Mouse (Mus musculus): ENCODE measurements around the gene Mlx. TPM values are rescaled to one million over a fixed set of nuclear protein-coding genes. Genes with fewer than 3 reads are reported as not detected.

The Mlx gene
- polyA plus RNA-seq, 1 experiment from 2014 or later, result 65.0 TPM

DNA sequence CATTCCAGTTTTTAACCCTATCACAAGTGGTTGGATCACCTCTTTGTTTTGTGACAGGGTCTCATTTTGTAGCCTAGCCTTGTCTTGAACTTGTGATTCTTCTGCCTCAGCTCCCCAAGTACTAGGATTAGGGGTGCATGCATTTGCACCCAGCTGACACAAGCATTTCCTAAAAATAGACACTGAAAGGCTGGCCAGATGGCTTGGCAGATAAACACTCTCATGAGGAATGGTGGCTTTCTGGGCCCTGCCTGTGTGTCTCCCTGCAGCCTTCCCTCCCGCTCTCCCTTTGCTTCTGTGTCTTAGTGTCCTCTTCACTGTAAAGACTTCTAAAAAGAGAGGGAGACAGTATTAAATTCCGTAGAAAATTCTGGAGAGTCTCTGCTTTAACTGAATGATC, 44.1 kb downstream of the Mlx start:
- Histone ChIP-seq H3K9me3 (no peaks in the 10 kb centered on the region), H3K27me3 (replicated peaks) (no peaks in the 10 kb centered on the region), H3K4me2 (replicated peaks) (no peak overlapping the region), H3K27ac (no peak overlapping the region), H3K4me1 (replicated peaks) (peaks cover 9% of the 10 kb centered on the region; the same call in 1 of the 2 replicates), H3K36me3 (peaks cover 7% of the 10 kb centered on the region), H3K9ac (no peak overlapping the region), H3K4me3 (replicated peaks) (no peak overlapping the region)
- WGBS, result 74% methylated on average over 2 of the region's 2 CpGs
- ATAC-seq, result no peak

DNA sequence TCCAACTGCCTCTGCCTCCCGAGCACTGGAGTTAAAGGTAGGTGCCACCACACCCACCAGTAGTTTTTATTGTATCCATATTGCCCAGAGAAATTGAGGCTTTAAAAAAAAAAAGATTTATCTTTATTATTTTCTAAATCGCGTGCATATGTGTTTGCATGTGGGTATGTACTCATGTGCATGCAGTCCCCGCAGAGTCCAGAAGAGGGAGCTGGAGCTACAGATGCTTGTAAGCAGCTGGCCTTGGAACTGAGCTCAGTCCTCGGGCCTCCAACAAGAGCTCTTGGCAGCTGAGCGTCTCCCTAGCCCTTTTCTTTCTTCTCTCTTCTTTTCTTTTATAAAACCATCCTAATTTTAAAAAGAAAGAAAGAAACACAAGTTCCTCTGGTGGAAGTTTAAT, 44.6 kb downstream of the Mlx start:
- WGBS, result 87% methylated on average over 6 of the region's 6 CpGs
- H3K9me3 ChIP-seq, result no peaks in the 10 kb centered on the region
- peaks cover 9% of the 10 kb centered on the region; the same call in 1 of the 2 replicates for H3K4me1 ChIP-seq (replicated peaks)
- no peak overlapping the region for H3K4me3 ChIP-seq (replicated peaks)
- ATAC-seq, result no peak
- no peak overlapping the region for H3K4me2 ChIP-seq (replicated peaks)
- H3K27me3 ChIP-seq (replicated peaks), result no peaks in the 10 kb centered on the region
- peaks cover 2% of the 10 kb centered on the region for H3K36me3 ChIP-seq
- H3K9ac ChIP-seq, result no peak overlapping the region
- H3K27ac ChIP-seq, result no peak overlapping the region

DNA sequence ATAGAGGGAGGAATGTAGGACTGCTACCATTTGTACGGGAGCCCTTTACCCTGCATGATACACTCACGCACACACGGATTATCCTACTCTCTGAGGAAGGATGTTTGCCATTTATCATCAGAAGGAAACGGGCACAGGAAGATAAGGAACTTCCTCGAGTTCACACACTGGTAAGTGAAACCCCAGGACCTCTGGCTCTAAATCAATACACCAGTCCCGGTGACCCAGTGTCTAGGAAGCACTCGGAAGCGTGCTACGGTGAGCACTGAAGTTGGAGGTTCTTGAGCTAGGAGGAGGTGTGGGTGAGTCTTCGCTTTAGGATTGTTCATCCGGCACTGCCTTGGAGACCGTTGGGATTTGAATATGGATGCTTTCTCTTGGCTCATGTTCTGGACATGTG, 46.0 kb downstream of the Mlx start:
- Histone ChIP-seq H3K27me3 (replicated peaks) (no peaks in the 10 kb centered on the region), H3K27ac (no peak overlapping the region), H3K36me3 (no peaks in the 10 kb centered on the region), H3K9me3 (no peaks in the 10 kb centered on the region), H3K9ac (no peak overlapping the region), H3K4me3 (replicated peaks) (no peak overlapping the region), H3K4me1 (replicated peaks) (peaks cover 9% of the 10 kb centered on the region; the same call in 1 of the 2 replicates), H3K4me2 (replicated peaks) (no peak overlapping the region)
- ATAC-seq, result no peak
- WGBS, result 58% methylated on average over 12 of the region's 12 CpGs

- no peaks in the 10 kb centered on the region for H3K36me3 ChIP-seq
- 71% methylated on average over 13 of the region's 13 CpGs for WGBS
- no peak overlapping the region for H3K4me2 ChIP-seq (replicated peaks)
- H3K27me3 ChIP-seq (replicated peaks), result no peaks in the 10 kb centered on the region
- no peak overlapping the region for H3K9ac ChIP-seq
- peaks cover 17% of the 10 kb centered on the region for H3K4me1 ChIP-seq (replicated peaks)
- ATAC-seq, result no peak
- H3K9me3 ChIP-seq, result no peaks in the 10 kb centered on the region
- H3K4me3 ChIP-seq (replicated peaks), result no peak overlapping the region
- no peak overlapping the region for H3K27ac ChIP-seq
These were observed 47.3 kb downstream of the Mlx start for GRCm38 (mm10) chr11:101134217-101134865.

GRCm38 (mm10) chr11:101137000-101137399, 49.9 kb downstream of the Mlx start:
- WGBS, result 77% methylated on average over 7 of the region's 7 CpGs
- no peak for ATAC-seq
- H3K4me2 ChIP-seq (replicated peaks), result no peak overlapping the region
- H3K27me3 ChIP-seq (replicated peaks), result peaks cover 6% of the 10 kb centered on the region; the same call in 1 of the 2 replicates
- no peak overlapping the region for H3K9ac ChIP-seq
- H3K4me1 ChIP-seq (replicated peaks), result peaks cover 17% of the 10 kb centered on the region
- H3K9me3 ChIP-seq, result no peaks in the 10 kb centered on the region
- H3K27ac ChIP-seq, result no peak overlapping the region
- no peak overlapping the region for H3K4me3 ChIP-seq (replicated peaks)
- no peaks in the 10 kb centered on the region for H3K36me3 ChIP-seq

DNA sequence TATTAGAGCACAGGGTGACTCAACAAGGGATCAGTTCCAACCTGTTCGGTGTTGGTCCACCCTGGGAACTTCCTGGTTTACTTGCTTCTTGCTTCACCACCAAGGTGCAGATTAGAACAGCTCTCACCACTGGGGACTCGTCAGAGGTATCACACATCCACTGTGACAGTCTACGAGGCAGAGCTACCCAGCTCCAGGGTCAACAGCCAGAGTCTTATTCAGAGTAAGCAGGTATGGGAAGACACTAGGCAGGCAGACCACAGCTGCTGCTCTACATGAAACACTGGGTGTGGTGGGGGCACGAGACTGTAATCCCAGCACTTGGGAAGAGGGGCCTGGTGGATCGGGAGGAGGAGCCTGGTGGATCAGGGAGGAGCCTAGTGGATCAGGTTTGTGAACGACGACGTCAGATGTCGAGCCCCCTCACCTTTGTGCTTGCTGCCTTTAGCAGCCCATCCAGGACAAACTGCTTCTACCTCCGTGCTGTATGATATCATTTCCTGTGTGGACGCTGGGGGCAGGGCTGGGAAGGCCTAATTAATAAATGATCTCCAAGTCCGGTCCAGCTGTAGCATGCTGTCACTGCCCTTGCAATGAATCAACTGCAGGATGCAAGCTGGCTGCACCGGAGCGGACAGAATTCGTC, 51.6 kb downstream of the Mlx start:
- Histone ChIP-seq H3K36me3 (no peaks in the 10 kb centered on the region), H3K4me1 (replicated peaks) (peaks cover 20% of the 10 kb centered on the region), H3K9ac (no peak overlapping the region), H3K4me3 (replicated peaks) (no peak overlapping the region), H3K27ac (0 out of 2 replicates have a peak overlapping the region, but pooled peaks have one; percentile 18), H3K4me2 (replicated peaks) (peak overlapping the region; percentile 46), H3K9me3 (no peaks in the 10 kb centered on the region), H3K27me3 (replicated peaks) (peaks cover 6% of the 10 kb centered on the region; the same call in 1 of the 2 replicates)
- peak; percentile 66 for ATAC-seq
- WGBS, result 19% methylated on average over 15 of the region's 15 CpGs

DNA sequence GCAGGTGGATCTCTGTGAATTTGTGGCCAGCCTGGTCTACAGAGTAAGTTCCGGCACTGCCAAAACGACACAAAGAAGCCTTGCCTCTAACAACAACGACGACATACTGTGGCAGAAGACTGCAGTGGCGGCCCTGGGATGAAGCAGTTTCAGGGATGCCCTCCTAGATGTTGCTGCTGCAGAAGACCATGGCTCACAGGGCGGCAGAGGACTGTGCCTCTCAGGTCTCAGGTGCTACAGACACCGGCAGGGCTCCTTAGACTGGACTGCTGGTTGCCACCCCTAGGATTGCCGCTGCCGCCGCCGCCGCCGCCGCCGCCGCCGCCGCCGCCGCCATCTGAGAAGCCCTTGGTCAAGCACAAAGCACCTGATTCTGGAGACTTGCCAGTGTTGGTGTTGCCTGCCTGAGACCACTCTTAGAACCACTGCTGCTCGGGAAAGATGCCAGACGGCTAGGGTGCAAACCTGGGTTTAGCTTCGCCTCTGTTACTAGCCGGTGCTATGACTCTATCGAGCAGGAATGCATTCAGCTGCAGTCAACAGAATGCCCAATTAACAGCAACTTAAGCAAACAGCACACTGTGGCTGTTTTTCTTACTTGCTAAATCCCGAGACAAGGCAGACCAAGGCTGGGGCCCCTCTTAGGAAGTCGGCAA, 53.2 kb downstream of the Mlx start:
- Histone ChIP-seq H3K4me1 (replicated peaks) (peaks cover 23% of the 10 kb centered on the region), H3K4me2 (replicated peaks) (peak overlapping the region; percentile 64), H3K9ac (peak overlapping the region; percentile 39), H3K27ac (no peak overlapping the region), H3K4me3 (replicated peaks) (peak overlapping the region; percentile 22), H3K27me3 (replicated peaks) (peaks cover 6% of the 10 kb centered on the region; the same call in 1 of the 2 replicates), H3K36me3 (no peaks in the 10 kb centered on the region), H3K9me3 (no peaks in the 10 kb centered on the region)
- 35% methylated on average over 27 of the region's 27 CpGs for WGBS
- no peak for ATAC-seq

- peaks cover 6% of the 10 kb centered on the region; the same call in 1 of the 2 replicates for H3K27me3 ChIP-seq (replicated peaks)
- no peaks in the 10 kb centered on the region for H3K36me3 ChIP-seq
- H3K4me1 ChIP-seq (replicated peaks), result peaks cover 23% of the 10 kb centered on the region
- no peak overlapping the region for H3K4me3 ChIP-seq (replicated peaks)
- no peak for ATAC-seq
- 75% methylated on average over 8 of the region's 8 CpGs for WGBS
- no peak overlapping the region for H3K9ac ChIP-seq
- no peak overlapping the region for H3K4me2 ChIP-seq (replicated peaks)
- H3K9me3 ChIP-seq, result no peaks in the 10 kb centered on the region
- no peak overlapping the region for H3K27ac ChIP-seq
These were observed 54.0 kb downstream of the Mlx start for GRCm38 (mm10) chr11:101141088-101141487.

Other genes starting within 250 kb of the Mlx start
- 24.2 and 26.8 TPM in 2 replicates for gene Stat5b, start 236.6 kb upstream of the Mlx start, polyA plus RNA-seq (2015; fragmentation: Nextera tagmentation; extraction: Ambion mirVana)
- 5.5 and 6.0 TPM in 2 replicates for gene Stat5a, start 227.9 kb upstream of the Mlx start, polyA plus RNA-seq (2015; fragmentation: Nextera tagmentation; extraction: Ambion mirVana)
- 45.8 and 48.9 TPM in 2 replicates for gene Stat3, start 147.7 kb upstream of the Mlx start, polyA plus RNA-seq (2015; fragmentation: Nextera tagmentation; extraction: Ambion mirVana)
- 223 and 237 TPM in 2 replicates for gene Cavin1, start 116.4 kb upstream of the Mlx start, polyA plus RNA-seq (2015; fragmentation: Nextera tagmentation; extraction: Ambion mirVana)
- 35.4 and 36.2 TPM in 2 replicates for gene Atp6v0a1, start 77.8 kb upstream of the Mlx start, polyA plus RNA-seq (2015; fragmentation: Nextera tagmentation; extraction: Ambion mirVana)
- 14.9 and 16.4 TPM in 2 replicates for gene Naglu, start 17.3 kb upstream of the Mlx start, polyA plus RNA-seq (2015; fragmentation: Nextera tagmentation; extraction: Ambion mirVana)
- not detected in 2 replicates for gene Hsd17b1, start 8.9 kb upstream of the Mlx start, polyA plus RNA-seq (2015; fragmentation: Nextera tagmentation; extraction: Ambion mirVana)
- 41.8 and 43.9 TPM in 2 replicates for gene Coasy, start 4.7 kb upstream of the Mlx start, polyA plus RNA-seq (2015; fragmentation: Nextera tagmentation; extraction: Ambion mirVana)
- 22.6 and 23.4 TPM in 2 replicates for gene Psmc3ip, start 8.2 kb downstream of the Mlx start, polyA plus RNA-seq (2015; fragmentation: Nextera tagmentation; extraction: Ambion mirVana)
- gene Retreg3, start 32.6 kb downstream of the Mlx start, polyA plus RNA-seq (2015; fragmentation: Nextera tagmentation; extraction: Ambion mirVana), result 17.0 and 17.2 TPM in 2 replicates
- 58.7 and 59.2 TPM in 2 replicates for gene Tubg1, start 32.7 kb downstream of the Mlx start, polyA plus RNA-seq (2015; fragmentation: Nextera tagmentation; extraction: Ambion mirVana)
- 4.4 and 4.8 TPM in 2 replicates for gene Tubg2, start 68.6 kb downstream of the Mlx start, polyA plus RNA-seq (2015; fragmentation: Nextera tagmentation; extraction: Ambion mirVana)
- gene Cntnap1, start 83.2 kb downstream of the Mlx start, polyA plus RNA-seq (2015; fragmentation: Nextera tagmentation; extraction: Ambion mirVana), result 0.82 and 1.0 TPM in 2 replicates
- gene Plekhh3, start 84.1 kb downstream of the Mlx start, polyA plus RNA-seq (2015; fragmentation: Nextera tagmentation; extraction: Ambion mirVana), result 11.1 and 12.7 TPM in 2 replicates
- 0.25 and 0.36 TPM in 2 replicates for gene Ccr10, start 88.2 kb downstream of the Mlx start, polyA plus RNA-seq (2015; fragmentation: Nextera tagmentation; extraction: Ambion mirVana)
- 16.0 and 16.3 TPM in 2 replicates for gene Ezh1, start 139.2 kb downstream of the Mlx start, polyA plus RNA-seq (2015; fragmentation: Nextera tagmentation; extraction: Ambion mirVana)
- gene Ramp2, start 158.8 kb downstream of the Mlx start, polyA plus RNA-seq (2015; fragmentation: Nextera tagmentation; extraction: Ambion mirVana), result 98.5 and 114 TPM in 2 replicates
- 135 and 142 TPM in 2 replicates for gene Vps25, start 166.4 kb downstream of the Mlx start, polyA plus RNA-seq (2015; fragmentation: Nextera tagmentation; extraction: Ambion mirVana)
- gene Wnk4, start 173.3 kb downstream of the Mlx start, polyA plus RNA-seq (2015; fragmentation: Nextera tagmentation; extraction: Ambion mirVana), result 12.3 and 12.7 TPM in 2 replicates
- gene Cntd1, start 191.7 kb downstream of the Mlx start, polyA plus RNA-seq (2015; fragmentation: Nextera tagmentation; extraction: Ambion mirVana), result 0.72 and 1.1 TPM in 2 replicates
- gene Coa3, start 191.8 kb downstream of the Mlx start, polyA plus RNA-seq (2015; fragmentation: Nextera tagmentation; extraction: Ambion mirVana), result 250 and 261 TPM in 2 replicates
- gene Becn1, start 215.0 kb downstream of the Mlx start, polyA plus RNA-seq (2015; fragmentation: Nextera tagmentation; extraction: Ambion mirVana), result 132 and 143 TPM in 2 replicates
- gene Psme3, start 228.9 kb downstream of the Mlx start, polyA plus RNA-seq (2015; fragmentation: Nextera tagmentation; extraction: Ambion mirVana), result 137 and 147 TPM in 2 replicates
- gene Aoc2, start 237.8 kb downstream of the Mlx start, polyA plus RNA-seq (2015; fragmentation: Nextera tagmentation; extraction: Ambion mirVana), result 1.2 and 1.3 TPM in 2 replicates
- 2.1 and 2.7 TPM in 2 replicates for gene Aoc3, start 243.3 kb downstream of the Mlx start, polyA plus RNA-seq (2015; fragmentation: Nextera tagmentation; extraction: Ambion mirVana)

All from intestine, embryonic 15.5 days (tissue).